Mouse (Mus musculus): Measurements from ENCODE around the gene Ctnnd2.

DNA sequence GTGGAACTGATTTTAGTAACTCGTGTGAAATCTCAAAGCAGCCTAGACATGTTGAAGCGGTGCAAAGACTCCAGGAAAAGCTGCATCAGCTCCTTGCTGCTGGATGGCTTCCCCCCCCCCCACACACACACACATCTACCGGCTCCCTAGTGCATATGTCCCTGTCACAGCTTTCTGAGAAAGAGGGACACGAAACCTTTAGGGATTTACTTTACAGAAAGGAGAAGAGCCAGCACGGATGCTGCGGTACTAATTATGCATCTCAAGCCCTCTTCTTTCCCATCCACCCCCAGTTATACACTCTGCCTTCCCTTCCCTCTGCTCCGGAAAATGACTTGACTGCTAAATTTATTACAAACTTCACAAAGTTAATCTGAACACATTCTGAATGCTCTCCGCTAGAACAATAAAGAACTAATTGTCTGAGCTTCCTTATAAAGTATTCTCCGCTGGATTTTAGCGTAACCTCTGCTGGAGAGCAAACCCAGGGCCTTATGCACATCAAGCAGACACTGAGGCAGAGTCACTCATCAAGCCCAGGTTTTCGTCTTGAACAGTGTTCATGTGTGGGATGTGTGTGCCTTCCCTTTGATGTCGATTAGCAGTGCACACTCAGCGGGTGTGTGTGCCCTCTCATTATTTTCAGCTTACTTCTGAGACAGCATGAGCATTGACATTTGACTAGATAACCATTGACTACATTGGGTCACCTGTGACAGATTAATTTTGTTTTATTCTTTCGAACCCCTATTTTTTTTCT lies 510.1 kb downstream of the Ctnnd2 start:
- TF ChIP-seq CTCF (IDR thresholded peaks at IDR 0.05; ENCODE audit: control insufficient read depth, insufficient read depth, low read length) = no peak
- TF ChIP-seq POLR2A (IDR thresholded peaks at IDR 0.05; ENCODE audit: borderline replicate concordance, control insufficient read depth, low read depth, low read length) = no peak
